Mouse (Mus musculus) lung, adult 18-20 months (tissue): ENCODE measurements at regions not wholly inside any gene's neighbourhood (a gene's known extent, or its start where the extent isn't known, plus 50 kb on each side); places are given as distances from the start of the nearest gene placed in this dataset.

Source experiments
- DNase-seq, 2 experiments: peaks; one replicate each; pipeline ENCODE4 v3.0.0; 2022; ENCODE audit warnings: mixed read lengths in 2 of 2

GRCm38 (mm10) chr1:151263372-151263771 is 53.4 kb downstream of the Gm47996 start:
- DNase-seq: no peak

GRCm38 (mm10) chr1:151263830-151264229 is 53.9 kb downstream of the Gm47996 start:
- no peak for DNase-seq

- DNase-seq: peak in 1 of 2 experiments; percentile 25
Observed at GRCm38 (mm10) chr1:151264789-151265188, 54.9 kb downstream of the Gm47996 start.

- DNase-seq: no peak
Observed at GRCm38 (mm10) chr1:151265590-151265989, 55.7 kb downstream of the Gm47996 start.

- no peak for DNase-seq
Observed at GRCm38 (mm10) chr1:151266703-151267102, 56.8 kb downstream of the Gm47996 start.

- peak; percentile 20 to 30 for DNase-seq
Observed at GRCm38 (mm10) chr1:151270691-151271090, 60.8 kb downstream of the Gm47996 start.

- DNase-seq: no peak
Observed at GRCm38 (mm10) chr1:151274306-151274705, 64.4 kb downstream of the Gm47996 start.

- DNase-seq: peak; percentile 31 to 64
Observed at GRCm38 (mm10) chr1:151275581-151275980, 65.7 kb downstream of the Gm47996 start.

- DNase-seq: no peak
Observed at GRCm38 (mm10) chr1:151279955-151280354, 64.3 kb upstream of the Ivns1abp start.

GRCm38 (mm10) chr1:151285045-151285444 is 59.2 kb upstream of the Ivns1abp start:
- DNase-seq: no peak

GRCm38 (mm10) chr1:151287451-151287850 is 56.8 kb upstream of the Ivns1abp start:
- DNase-seq: peak; percentile 67 to 75

- no peak for DNase-seq
Observed at GRCm38 (mm10) chr1:151289061-151289460, 55.2 kb upstream of the Ivns1abp start.

GRCm38 (mm10) chr1:151289493-151290258 is 54.6 kb upstream of the Ivns1abp start:
- DNase-seq: no peak

GRCm38 (mm10) chr1:151293311-151294050 is 50.8 kb upstream of the Ivns1abp start:
- no peak for DNase-seq
